Mouse (Mus musculus) central nervous system, embryonic 14 days (tissue): ENCODE results near the gene Dpp10. TPM values are rescaled to one million over a fixed set of nuclear protein-coding genes. Genes with fewer than 3 reads are reported as not detected.

Source experiments
- polyA plus RNA-seq: library from polyadenylated mRNA; depleted of rRNA; stranded (reverse); fragments of >200 nt; gene quantifications from 2 replicates; pipeline ENCODE4 v1.2.3, GENCODE M21; 2012; rRNA removed

The Dpp10 gene
- 10.2 and 11.3 TPM in 2 replicates for polyA plus RNA-seq

GRCm38 (mm10) chr1:124044925-124045640 is at the start of gene Dpp10:
TSS of gene Dpp10 (minus strand) at chr1:124045559.

